Mouse (Mus musculus): ENCODE measurements around the gene Tmem132a.

Gene Tmem132a

GRCm38 (mm10) chr19:10869886-10870527 is at the start of gene Tmem132a:
TSS of gene Tmem132a (minus strand) at chr19:10869940.
- DNase-seq (ENCODE audit: low spot score), result no peak

- no peak for DNase-seq (ENCODE audit: low spot score)
Measured at GRCm38 (mm10) chr19:10918321-10918991, 48.7 kb upstream of the Tmem132a start.

- no peak for DNase-seq (ENCODE audit: low spot score)
Measured at GRCm38 (mm10) chr19:10916506-10916905, 46.8 kb upstream of the Tmem132a start.

- no peak for DNase-seq (ENCODE audit: low spot score)
Measured at GRCm38 (mm10) chr19:10914870-10915269, 45.1 kb upstream of the Tmem132a start.

DNA sequence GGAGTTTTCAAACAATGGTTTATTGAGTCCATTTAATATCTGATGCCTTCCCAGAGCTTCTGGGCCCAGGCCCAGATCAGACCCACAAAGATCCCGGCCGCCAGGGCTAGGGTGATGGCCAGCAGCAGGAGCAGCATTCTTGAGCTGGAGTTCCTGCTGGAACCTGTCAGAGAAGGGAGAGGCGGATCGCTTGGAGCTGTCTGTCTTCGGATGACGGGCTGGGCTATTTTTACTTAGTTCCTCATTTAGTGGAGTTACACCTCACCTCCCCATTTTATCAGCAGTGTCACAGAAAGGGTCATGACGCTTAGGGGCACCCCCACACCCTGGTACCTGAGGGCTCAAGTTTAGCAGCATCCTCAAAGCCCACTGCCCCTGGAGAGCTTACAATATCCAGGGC is 44.6 kb upstream of the Tmem132a start:
- no peak for DNase-seq (ENCODE audit: low spot score)

DNA sequence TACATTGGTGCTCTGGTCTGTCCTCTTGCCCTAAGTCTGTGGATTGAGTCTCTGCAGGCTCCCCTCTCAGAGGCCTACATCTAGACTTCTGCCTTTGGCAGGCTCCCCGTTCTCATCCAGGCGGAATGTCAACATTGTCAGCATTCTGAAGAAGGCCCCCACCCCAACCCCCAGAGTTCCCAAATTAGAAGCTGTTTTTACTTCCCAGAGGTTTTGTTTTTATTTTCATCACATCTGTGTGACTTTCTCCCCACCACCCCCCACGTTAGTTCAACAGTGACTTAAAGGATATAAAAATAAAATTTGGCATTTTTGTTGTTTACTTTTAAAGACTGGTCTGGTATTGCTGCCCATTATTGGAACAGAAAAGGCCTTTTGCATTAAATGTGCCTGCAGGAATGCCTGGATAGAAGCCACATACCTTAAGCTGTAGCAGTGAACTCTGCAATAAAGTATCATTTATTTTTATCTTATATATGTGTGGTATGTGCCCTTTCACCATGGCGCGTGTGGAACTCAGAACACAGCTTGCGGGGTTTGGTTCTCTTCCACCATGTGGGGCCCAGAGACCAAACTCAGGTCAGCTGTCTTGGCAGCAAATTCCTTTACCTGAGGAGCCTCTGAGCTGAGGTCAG is 39.5 kb upstream of the Tmem132a start:
- no peak for DNase-seq (ENCODE audit: low spot score)

- peak; percentile 77 for DNase-seq (ENCODE audit: low spot score)
Measured at GRCm38 (mm10) chr19:10907891-10908290, 38.2 kb upstream of the Tmem132a start.

- peak; percentile 39 for DNase-seq (ENCODE audit: low spot score)
Measured at GRCm38 (mm10) chr19:10905728-10906000, 35.9 kb upstream of the Tmem132a start.

- DNase-seq (ENCODE audit: low spot score), result peak; percentile 58
Measured at GRCm38 (mm10) chr19:10904927-10905727, 35.4 kb upstream of the Tmem132a start.

DNA sequence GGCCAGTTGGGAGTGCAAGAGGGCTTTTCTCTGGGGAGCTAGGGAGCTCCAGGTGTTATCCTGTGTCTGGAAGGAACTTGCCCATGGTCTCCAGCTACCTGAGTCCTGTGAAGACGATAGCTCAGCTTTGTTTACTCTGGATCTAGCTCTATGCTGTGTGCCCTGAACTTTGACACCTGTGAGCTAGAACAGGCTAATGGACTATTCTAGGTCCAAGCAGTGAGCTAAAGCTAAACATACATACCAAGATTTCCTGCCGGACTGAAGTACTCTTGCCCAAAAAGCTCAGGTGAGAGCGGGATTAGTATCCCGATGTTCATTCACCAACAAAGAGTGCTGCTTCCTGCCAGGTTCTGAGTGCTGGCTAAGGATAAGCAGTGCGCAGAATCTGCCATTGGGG is 34.8 kb upstream of the Tmem132a start:
- DNase-seq (ENCODE audit: low spot score), result no peak

GRCm38 (mm10) chr19:10901046-10901445 is 31.3 kb upstream of the Tmem132a start:
- DNase-seq (ENCODE audit: low spot score), result no peak

DNA sequence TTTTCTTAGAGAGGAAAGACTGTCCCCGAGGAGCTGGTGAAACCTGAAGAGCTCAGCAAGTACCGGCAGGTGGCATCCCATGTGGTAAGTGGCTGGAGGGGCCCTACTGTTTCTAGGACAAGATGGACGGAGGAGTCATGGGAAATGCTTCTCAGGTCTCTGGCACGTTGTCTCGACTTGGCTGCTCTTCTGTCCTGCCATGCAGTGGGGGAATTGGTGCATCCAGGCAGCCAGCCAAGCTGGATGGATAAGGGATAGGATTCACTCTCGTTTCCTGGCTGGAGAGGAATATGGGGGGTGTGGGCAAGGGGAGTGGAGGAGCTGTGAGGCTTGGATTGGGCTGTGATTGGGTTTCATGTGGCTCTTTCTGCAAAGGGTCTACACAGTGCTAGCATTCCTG is 30.6 kb upstream of the Tmem132a start:
- no peak for DNase-seq (ENCODE audit: low spot score)

DNA sequence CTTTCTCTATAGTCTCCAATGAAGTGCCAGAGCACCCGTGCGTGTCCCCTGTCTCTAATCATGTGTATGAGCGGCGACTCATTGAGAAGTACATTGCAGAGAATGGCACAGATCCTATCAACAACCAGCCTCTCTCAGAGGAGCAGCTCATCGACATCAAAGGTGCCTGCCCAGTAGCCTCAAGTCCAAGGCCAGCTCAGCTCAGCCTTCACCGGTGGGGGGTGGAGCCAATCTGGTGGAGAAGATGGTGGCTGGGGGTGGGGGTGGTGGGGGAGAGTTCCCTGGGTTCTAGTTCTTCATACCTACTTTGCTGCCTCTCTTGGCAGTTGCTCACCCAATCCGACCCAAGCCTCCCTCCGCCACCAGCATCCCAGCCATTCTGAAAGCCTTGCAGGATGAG is 27.8 kb upstream of the Tmem132a start:
- DNase-seq (ENCODE audit: low spot score), result no peak

GRCm38 (mm10) chr19:10896849-10897248 is 27.1 kb upstream of the Tmem132a start:
- DNase-seq (ENCODE audit: low spot score), result no peak

GRCm38 (mm10) chr19:10895708-10896107 is 26.0 kb upstream of the Tmem132a start:
- DNase-seq (ENCODE audit: low spot score), result no peak

DNA sequence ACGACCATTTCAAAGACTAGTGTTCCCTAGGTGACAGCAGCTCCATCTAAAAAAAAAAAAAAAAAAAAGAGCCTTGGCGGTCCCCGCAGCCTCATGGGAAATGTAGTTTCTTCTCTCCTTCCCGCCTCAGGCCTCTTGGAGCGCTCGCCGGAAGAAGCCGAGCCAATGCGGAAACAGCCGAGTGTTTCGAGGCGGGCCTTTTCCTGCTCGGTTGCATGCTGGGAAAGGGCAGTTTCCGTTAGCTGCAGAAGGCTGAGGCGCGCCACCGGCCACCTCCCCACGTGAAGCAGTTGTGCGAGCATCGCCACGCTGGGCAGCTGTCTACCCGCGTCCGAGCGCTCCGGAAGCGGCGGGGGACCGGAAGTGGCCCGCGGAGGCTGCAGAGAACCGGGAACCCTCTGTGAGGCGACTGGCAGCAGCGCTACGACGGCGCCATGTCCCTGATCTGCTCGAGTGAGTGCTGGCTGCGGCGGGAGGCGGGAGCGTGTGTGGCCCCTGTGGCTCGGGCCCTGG is 25.3 kb upstream of the Tmem132a start, which contains the start of gene Prpf19:
Gene Prpf19 (plus strand): TSS at position 216 of the 513 bp plus-strand sequence.
- DNase-seq (ENCODE audit: low spot score), result peak; percentile 99

DNA sequence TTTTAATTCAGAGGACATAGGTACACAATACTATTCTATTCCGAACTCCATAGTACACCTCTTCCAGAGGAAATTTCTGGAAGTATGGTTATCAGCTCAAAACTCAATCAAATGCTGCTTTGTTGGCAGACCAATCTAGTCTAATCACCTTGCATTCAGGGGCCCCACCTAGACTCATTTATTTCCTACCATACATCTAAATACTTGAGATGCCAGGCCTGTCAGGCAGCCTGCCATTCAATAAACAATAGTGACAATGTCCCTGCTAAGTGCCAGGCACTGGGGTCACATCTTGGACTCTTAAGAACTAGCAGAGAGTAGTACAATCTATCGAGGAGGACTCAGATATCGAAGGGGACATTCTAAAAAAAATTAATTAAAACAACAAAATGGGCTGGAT is 22.5 kb upstream of the Tmem132a start:
- no peak for DNase-seq (ENCODE audit: low spot score)

DNA sequence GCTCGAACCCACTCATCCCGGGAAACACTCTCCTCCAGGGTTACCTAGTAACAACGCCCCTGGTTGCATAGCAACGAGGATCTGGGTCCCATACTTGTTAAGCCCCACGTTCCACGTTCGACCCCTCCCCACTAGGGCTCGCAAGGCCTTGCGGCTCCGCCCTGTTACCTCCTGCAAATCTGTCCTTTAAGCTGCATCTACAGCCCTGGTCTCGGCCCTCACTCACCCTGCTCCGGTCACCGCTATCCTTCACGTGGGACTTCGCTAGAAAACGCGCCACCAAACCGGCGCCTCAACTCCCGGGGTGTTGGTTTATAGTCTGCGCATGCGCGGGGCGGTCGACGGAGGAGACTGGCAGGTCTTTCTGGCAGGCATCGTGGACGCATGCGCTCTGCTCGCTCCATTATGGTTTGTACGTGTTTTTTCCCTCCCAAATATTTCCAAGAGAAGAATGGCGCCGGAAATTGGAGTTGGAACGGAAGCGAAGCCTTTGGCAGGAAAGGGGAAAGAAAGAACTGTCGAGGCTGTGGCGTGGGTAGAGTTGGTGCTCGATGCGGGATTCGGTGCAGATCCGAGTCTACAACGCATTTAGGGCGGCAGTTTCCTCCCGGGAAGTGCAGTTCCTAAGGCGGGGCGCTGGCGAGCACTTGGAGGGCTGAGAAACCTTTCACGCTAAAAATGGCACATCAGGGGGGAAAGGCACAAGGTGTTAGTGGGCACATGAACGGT is 11.8 kb upstream of the Tmem132a start, which contains the start of gene Tmem109:
Gene Tmem109 (minus strand): TSS at position 576 of the 729 bp plus-strand sequence.
- DNase-seq (ENCODE audit: low spot score), result peak; percentile 98

DNA sequence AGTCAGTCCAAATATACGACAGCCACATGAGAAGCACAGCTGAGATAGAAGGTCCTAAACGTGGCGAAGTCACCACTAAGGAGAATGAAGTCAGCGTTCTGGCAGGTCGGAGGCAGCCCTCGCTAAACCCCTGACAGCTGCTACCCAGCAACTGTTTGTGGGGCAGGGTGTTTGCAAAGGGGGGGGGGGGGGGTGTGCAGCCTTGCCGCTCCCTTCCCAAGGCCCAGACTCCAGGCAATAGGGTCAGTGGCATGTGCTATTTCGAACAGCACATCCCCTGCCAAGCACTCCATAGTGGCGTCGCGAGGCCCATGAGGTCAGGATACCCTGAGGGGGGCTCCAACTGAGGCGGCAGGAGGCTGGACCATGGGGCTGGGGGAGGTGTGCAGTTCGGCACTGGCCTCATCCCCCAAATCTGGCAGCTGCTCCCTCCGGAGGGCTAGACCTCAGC is 11.3 kb upstream of the Tmem132a start:
- no peak for DNase-seq (ENCODE audit: low spot score)

DNA sequence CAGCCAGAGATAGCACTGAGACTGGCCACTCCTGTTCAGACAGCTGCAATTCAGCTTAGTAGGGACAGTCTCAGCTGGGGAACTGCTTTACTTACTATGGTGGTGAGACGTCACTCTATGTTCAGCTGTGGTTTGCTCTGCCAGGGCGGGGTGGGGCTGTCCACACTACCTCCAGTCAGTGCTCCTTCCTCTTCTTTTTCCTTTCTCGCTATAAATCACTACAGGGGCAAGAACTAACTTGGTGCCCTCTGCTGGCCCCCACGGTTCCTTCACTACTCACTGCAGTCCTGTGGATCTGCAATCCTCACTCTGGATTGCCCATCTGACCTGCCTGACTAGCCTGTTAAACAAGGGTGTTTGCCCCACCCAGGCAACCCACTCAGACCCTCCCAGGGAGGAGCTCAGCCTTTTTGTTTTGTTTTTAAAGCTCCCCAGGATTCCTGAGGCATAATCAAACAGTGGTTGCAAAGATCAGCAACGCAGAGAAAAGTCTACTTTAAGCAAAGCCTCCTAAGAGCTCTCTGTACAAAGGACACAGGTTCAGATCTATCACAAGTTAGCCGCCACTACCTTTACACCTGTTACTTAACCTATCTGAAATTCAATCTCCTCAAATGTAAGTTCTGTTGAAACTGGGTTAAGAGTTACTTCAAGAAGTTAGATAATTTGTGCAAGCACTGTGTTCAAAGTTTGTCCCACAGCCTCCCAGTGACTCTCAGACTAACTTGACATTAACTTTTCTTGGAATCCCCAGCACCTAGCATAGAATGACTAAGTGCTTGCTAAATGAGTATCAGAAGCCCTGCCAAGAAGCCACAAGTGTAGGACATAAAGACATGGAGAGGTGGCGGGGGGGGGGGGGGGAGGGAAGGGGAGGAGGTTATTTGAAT is 10.6 kb upstream of the Tmem132a start:
- no peak for DNase-seq (ENCODE audit: low spot score)

Data from retina, embryonic 14.5 days (tissue).